Mouse (Mus musculus): ENCODE measurements at regions not wholly inside any gene's neighbourhood (a gene's known extent, or its start where the extent isn't known, plus 50 kb on each side); places are given as distances from the start of the nearest gene placed in this dataset.

GRCm38 (mm10) chr4:87718166-87718805, 314.9 kb downstream of the Mllt3 start:
- no peak for DNase-seq (ENCODE audit: low read depth, low spot score)
- no peaks in the 10 kb centered on the region for H3K36me3 ChIP-seq (ENCODE audit: control insufficient read depth, insufficient read depth, low read length, poor library complexity, severe bottlenecking)
- no peaks in the 10 kb centered on the region for H3K27me3 ChIP-seq (ENCODE audit: control insufficient read depth, insufficient read depth, low read length, poor library complexity, severe bottlenecking)

- Histone ChIP-seq H3K36me3 (ENCODE audit: control insufficient read depth, insufficient read depth, low read length, poor library complexity, severe bottlenecking) (no peaks in the 10 kb centered on the region), H3K27me3 (ENCODE audit: control insufficient read depth, insufficient read depth, low read length, poor library complexity, severe bottlenecking) (no peaks in the 10 kb centered on the region)
- no peak for DNase-seq (ENCODE audit: low read depth, low spot score)
Measured at GRCm38 (mm10) chr4:87715212-87715933, 317.8 kb downstream of the Mllt3 start.

- H3K27me3 ChIP-seq (ENCODE audit: control insufficient read depth, insufficient read depth, low read length, poor library complexity, severe bottlenecking) = no peaks in the 10 kb centered on the region
- no peak for DNase-seq (ENCODE audit: low read depth, low spot score)
- H3K36me3 ChIP-seq (ENCODE audit: control insufficient read depth, insufficient read depth, low read length, poor library complexity, severe bottlenecking) = no peaks in the 10 kb centered on the region
Measured at GRCm38 (mm10) chr4:87712691-87713090, 320.5 kb downstream of the Mllt3 start.

- no peak for DNase-seq (ENCODE audit: low read depth, low spot score)
- H3K27me3 ChIP-seq (ENCODE audit: control insufficient read depth, insufficient read depth, low read length, poor library complexity, severe bottlenecking) = no peaks in the 10 kb centered on the region
- no peaks in the 10 kb centered on the region for H3K36me3 ChIP-seq (ENCODE audit: control insufficient read depth, insufficient read depth, low read length, poor library complexity, severe bottlenecking)
Measured at GRCm38 (mm10) chr4:87712286-87712685, 320.9 kb downstream of the Mllt3 start.

- no peaks in the 10 kb centered on the region for H3K27me3 ChIP-seq (ENCODE audit: control insufficient read depth, insufficient read depth, low read length, poor library complexity, severe bottlenecking)
- no peaks in the 10 kb centered on the region for H3K36me3 ChIP-seq (ENCODE audit: control insufficient read depth, insufficient read depth, low read length, poor library complexity, severe bottlenecking)
- no peak for DNase-seq (ENCODE audit: low read depth, low spot score)
Measured at GRCm38 (mm10) chr4:87711185-87711827, 321.9 kb downstream of the Mllt3 start.

GRCm38 (mm10) chr4:87708981-87709645, 324.1 kb downstream of the Mllt3 start:
- Histone ChIP-seq H3K27me3 (ENCODE audit: control insufficient read depth, insufficient read depth, low read length, poor library complexity, severe bottlenecking) (no peaks in the 10 kb centered on the region), H3K36me3 (ENCODE audit: control insufficient read depth, insufficient read depth, low read length, poor library complexity, severe bottlenecking) (no peaks in the 10 kb centered on the region)
- no peak for DNase-seq (ENCODE audit: low read depth, low spot score)

- Histone ChIP-seq H3K36me3 (ENCODE audit: control insufficient read depth, insufficient read depth, low read length, poor library complexity, severe bottlenecking) (no peaks in the 10 kb centered on the region), H3K27me3 (ENCODE audit: control insufficient read depth, insufficient read depth, low read length, poor library complexity, severe bottlenecking) (no peaks in the 10 kb centered on the region)
- DNase-seq (ENCODE audit: low read depth, low spot score) = no peak
Measured at GRCm38 (mm10) chr4:87707386-87707785, 325.8 kb downstream of the Mllt3 start.

GRCm38 (mm10) chr4:87702834-87703233, 330.3 kb downstream of the Mllt3 start:
- Histone ChIP-seq H3K27me3 (ENCODE audit: control insufficient read depth, insufficient read depth, low read length, poor library complexity, severe bottlenecking) (no peaks in the 10 kb centered on the region), H3K36me3 (ENCODE audit: control insufficient read depth, insufficient read depth, low read length, poor library complexity, severe bottlenecking) (no peaks in the 10 kb centered on the region)
- no peak for DNase-seq (ENCODE audit: low read depth, low spot score)

- H3K27me3 ChIP-seq (ENCODE audit: control insufficient read depth, insufficient read depth, low read length, poor library complexity, severe bottlenecking) = no peaks in the 10 kb centered on the region
- no peaks in the 10 kb centered on the region for H3K36me3 ChIP-seq (ENCODE audit: control insufficient read depth, insufficient read depth, low read length, poor library complexity, severe bottlenecking)
- DNase-seq (ENCODE audit: low read depth, low spot score) = no peak
Measured at GRCm38 (mm10) chr4:87702290-87702689, 330.9 kb downstream of the Mllt3 start.

GRCm38 (mm10) chr4:87701024-87701423, 332.1 kb downstream of the Mllt3 start:
- Histone ChIP-seq H3K27me3 (ENCODE audit: control insufficient read depth, insufficient read depth, low read length, poor library complexity, severe bottlenecking) (no peaks in the 10 kb centered on the region), H3K36me3 (ENCODE audit: control insufficient read depth, insufficient read depth, low read length, poor library complexity, severe bottlenecking) (no peaks in the 10 kb centered on the region)
- DNase-seq (ENCODE audit: low read depth, low spot score) = no peak

- H3K36me3 ChIP-seq (ENCODE audit: control insufficient read depth, insufficient read depth, low read length, poor library complexity, severe bottlenecking) = no peaks in the 10 kb centered on the region
- no peak for DNase-seq (ENCODE audit: low read depth, low spot score)
- no peaks in the 10 kb centered on the region for H3K27me3 ChIP-seq (ENCODE audit: control insufficient read depth, insufficient read depth, low read length, poor library complexity, severe bottlenecking)
Measured at GRCm38 (mm10) chr4:87700508-87700907, 332.7 kb downstream of the Mllt3 start.

- no peak for DNase-seq (ENCODE audit: low read depth, low spot score)
- Histone ChIP-seq H3K27me3 (ENCODE audit: control insufficient read depth, insufficient read depth, low read length, poor library complexity, severe bottlenecking) (no peaks in the 10 kb centered on the region), H3K36me3 (ENCODE audit: control insufficient read depth, insufficient read depth, low read length, poor library complexity, severe bottlenecking) (no peaks in the 10 kb centered on the region)
Measured at GRCm38 (mm10) chr4:87699586-87699985, 333.6 kb downstream of the Mllt3 start.

GRCm38 (mm10) chr4:87698750-87699149, 334.4 kb downstream of the Mllt3 start:
- no peaks in the 10 kb centered on the region for H3K27me3 ChIP-seq (ENCODE audit: control insufficient read depth, insufficient read depth, low read length, poor library complexity, severe bottlenecking)
- H3K36me3 ChIP-seq (ENCODE audit: control insufficient read depth, insufficient read depth, low read length, poor library complexity, severe bottlenecking) = no peaks in the 10 kb centered on the region
- no peak for DNase-seq (ENCODE audit: low read depth, low spot score)

- DNase-seq (ENCODE audit: low read depth, low spot score) = no peak
- H3K36me3 ChIP-seq (ENCODE audit: control insufficient read depth, insufficient read depth, low read length, poor library complexity, severe bottlenecking) = no peaks in the 10 kb centered on the region
- no peaks in the 10 kb centered on the region for H3K27me3 ChIP-seq (ENCODE audit: control insufficient read depth, insufficient read depth, low read length, poor library complexity, severe bottlenecking)
Measured at GRCm38 (mm10) chr4:87696921-87697320, 336.2 kb downstream of the Mllt3 start.

- no peak for DNase-seq (ENCODE audit: low read depth, low spot score)
- Histone ChIP-seq H3K27me3 (ENCODE audit: control insufficient read depth, insufficient read depth, low read length, poor library complexity, severe bottlenecking) (no peaks in the 10 kb centered on the region), H3K36me3 (ENCODE audit: control insufficient read depth, insufficient read depth, low read length, poor library complexity, severe bottlenecking) (no peaks in the 10 kb centered on the region)
Measured at GRCm38 (mm10) chr4:87695811-87696210, 337.4 kb downstream of the Mllt3 start.

All from splenic B cell, adult 2 months (primary cell).